Mouse (Mus musculus) gastrocnemius, adult 2 months (tissue): ENCODE measurements at regions not wholly inside any gene's neighbourhood (a gene's known extent, or its start where the extent isn't known, plus 50 kb on each side); places are given as distances from the start of the nearest gene placed in this dataset.

Source experiments
- DNase-seq: peaks from one replicate; pipeline ENCODE4 v3.0.0; 2022
- H3K27ac ChIP-seq: fragments of 200-600 bp; 2 replicates; pipeline ENCODE4 v1.8.1; 2022; ENCODE audit warnings: mild to moderate bottlenecking
- H3K4me3 ChIP-seq: fragments of 200-600 bp; 2 replicates; pipeline ENCODE4 v1.8.1; 2022; ENCODE audit warnings: mild to moderate bottlenecking, moderate library complexity
- CTCF ChIP-seq: fragments of 200-600 bp; IDR thresholded peaks from 2 replicates; pipeline ENCODE4 v1.8.1; 2022; ENCODE audit warnings: antibody characterized with exemption, mild to moderate bottlenecking, moderate library complexity
- intact Hi-C: fragments of 180-260 bp; cut with DNase I; formaldehyde crosslinking; loops from one replicate; pipeline ENCODE4 v1.15.1; 2025

- H3K4me3 ChIP-seq, result no peak overlapping the region
- intact Hi-C loops, result no loop called here
- no peak for TF ChIP-seq CTCF
- H3K27ac ChIP-seq, result no peak overlapping the region
- no peak for DNase-seq
Observed at GRCm38 (mm10) chr19:37800161-37800660, 102.6 kb downstream of the Cyp26a1 start.

GRCm38 (mm10) chr19:37809666-37810065 is 112.1 kb downstream of the Cyp26a1 start:
- no peak overlapping the region for H3K27ac ChIP-seq
- TF ChIP-seq CTCF, result no peak
- H3K4me3 ChIP-seq, result no peak overlapping the region
- intact Hi-C loops, result no loop called here
- no peak for DNase-seq

- no peak for TF ChIP-seq CTCF
- Histone ChIP-seq H3K4me3 (peak overlapping the region; percentile 45), H3K27ac (peak overlapping the region; percentile 48)
- intact Hi-C loops, result no loop called here
- DNase-seq, result peak; percentile 61
Observed at GRCm38 (mm10) chr19:37814089-37815073, 116.8 kb downstream of the Cyp26a1 start.

GRCm38 (mm10) chr19:37815627-37816026 is 118.0 kb downstream of the Cyp26a1 start:
- no peak overlapping the region for H3K27ac ChIP-seq
- DNase-seq, result no peak
- no peak overlapping the region for H3K4me3 ChIP-seq
- intact Hi-C loops, result no loop called here
- TF ChIP-seq CTCF, result no peak

- DNase-seq, result peak; percentile 27
- Histone ChIP-seq H3K4me3 (no peak overlapping the region), H3K27ac (peak overlapping the region; percentile 43; the same call in 1 of the 2 replicates)
- TF ChIP-seq CTCF, result no peak
- intact Hi-C loops, result no loop called here
Observed at GRCm38 (mm10) chr19:37821243-37821642, 123.6 kb downstream of the Cyp26a1 start.

GRCm38 (mm10) chr19:37821671-37822190 is 124.1 kb downstream of the Cyp26a1 start:
- no peak for TF ChIP-seq CTCF
- H3K27ac ChIP-seq, result peak overlapping the region; percentile 43; the same call in 1 of the 2 replicates

GRCm38 (mm10) chr19:37824155-37824554 is 126.6 kb downstream of the Cyp26a1 start:
- no peak for TF ChIP-seq CTCF
- no peak for DNase-seq
- Histone ChIP-seq H3K4me3 (no peak overlapping the region), H3K27ac (no peak overlapping the region)
- intact Hi-C loops, result no loop called here

More at GRCm38 (mm10) chr19:37821671-37822190, 124.1 kb downstream of the Cyp26a1 start:
- no peak overlapping the region for H3K4me3 ChIP-seq
- no peak for DNase-seq
- intact Hi-C loops, result no loop called here

GRCm38 (mm10) chr19:37831406-37831805 is 133.8 kb downstream of the Cyp26a1 start:
- no peak for DNase-seq
- Histone ChIP-seq H3K4me3 (no peak overlapping the region), H3K27ac (no peak overlapping the region)
- intact Hi-C loops, result no loop called here
- no peak for TF ChIP-seq CTCF

GRCm38 (mm10) chr19:37836900-37837299 is 139.3 kb downstream of the Cyp26a1 start:
- DNase-seq, result no peak
- TF ChIP-seq CTCF, result peak; percentile 31; the same call in 1 of the 2 replicates
- Histone ChIP-seq H3K27ac (no peak overlapping the region), H3K4me3 (no peak overlapping the region)
- intact Hi-C loops, result no loop called here
